In genomic region chr1:89245202-89246003, GRCm38 (mm10) we compare ENCODE assay signal across 10 mouse cellular contexts.
DNase-seq lines count a peak whose midpoint lies in the region; ATAC-seq lines count a peak whose summit lies in the region.
"Had no signal": no experiment of that assay in that cellular context is flagged by ENCODE, and none has a peak within 500 bp of the region (broad histone marks: within the 10 kb centered on the region; RNA-seq: fewer than 3 reads in every experiment).

No protein-coding gene starts in this region.

- H3K9ac ChIP-seq in embryonic facial prominence, embryonic 14.5 days (ENCODE audit: low read depth, low read length), result no peak overlapping the region
- no peak overlapping the region for H3K9ac ChIP-seq in neural tube, embryonic 14.5 days (replicated peaks; ENCODE audit: low read depth, low read length)

- H3K36me3 ChIP-seq in embryonic facial prominence, embryonic 14.5 days (ENCODE audit: control insufficient read depth, insufficient read depth, low read length), result no peaks in the 10 kb centered on the region
- no peaks in the 10 kb centered on the region for H3K36me3 ChIP-seq in limb, embryonic 10.5 days
- no peaks in the 10 kb centered on the region for H3K36me3 ChIP-seq in neural tube, embryonic 14.5 days (ENCODE audit: control insufficient read depth, insufficient read depth, low read length)

- H3K27me3 ChIP-seq in embryonic facial prominence, embryonic 14.5 days (replicated peaks; ENCODE audit: control insufficient read depth, insufficient read depth, low read length), result no peaks in the 10 kb centered on the region
- no peaks in the 10 kb centered on the region for H3K27me3 ChIP-seq in limb, embryonic 10.5 days (ENCODE audit: low read depth, poor library complexity, severe bottlenecking)
- H3K27me3 ChIP-seq in neural tube, embryonic 14.5 days (ENCODE audit: control insufficient read depth, insufficient read depth, low read length), result no peaks in the 10 kb centered on the region

- no peak overlapping the region for H3K27ac ChIP-seq in embryonic facial prominence, embryonic 14.5 days (replicated peaks; ENCODE audit: low read depth, low read length)
- H3K27ac ChIP-seq in limb, embryonic 10.5 days, result no peak overlapping the region
- peak overlapping the region; percentile 25; the same call in 1 of the 2 replicates for H3K27ac ChIP-seq in neural tube, embryonic 14.5 days (ENCODE audit: low read depth, low read length)

- WGBS in embryonic facial prominence, embryonic 14.5 days, result 23% methylated on average over 11 of the region's 11 CpGs
- WGBS in limb, embryonic 10.5 days, result 44% methylated on average over 11 of the region's 11 CpGs
- 28% methylated on average over 11 of the region's 11 CpGs for WGBS in neural tube, embryonic 14.5 days

- H3K4me3 ChIP-seq in embryonic facial prominence, embryonic 14.5 days (ENCODE audit: low read depth, low read length), result no peak overlapping the region
- H3K4me3 ChIP-seq in limb, embryonic 10.5 days, result no peak overlapping the region
- no peak overlapping the region for H3K4me3 ChIP-seq in neural tube, embryonic 14.5 days (ENCODE audit: low read depth, low read length)

- intact Hi-C loops in left cerebral cortex, postnatal 10 days (cut with DNase I), result no loop called here

- DNase-seq in adrenal gland, postnatal 14 days, result peak; percentile 19
- DNase-seq in adrenal gland, adult 18-20 months (ENCODE audit: low spot score in 2 of 2), result no peak
- peak; percentile 82 for DNase-seq in embryonic facial prominence, embryonic 14.5 days (ENCODE audit: low spot score)
- peak; percentile 44 for DNase-seq in limb, embryonic 10.5 days (ENCODE audit: low spot score)
- no peak for DNase-seq in left cerebral cortex, postnatal 10 days (ENCODE audit: extremely low spot score in 1 of 2, low spot score in 2 of 2)
- no peak for DNase-seq in frontal cortex, postnatal 25 days (ENCODE audit: low spot score in 2 of 2)
- no peak for DNase-seq in yolk sac, embryonic 10.5 days (ENCODE audit: low spot score)
- DNase-seq: B cell, adult 2 months; cerebellum, adult 9-11 months had no signal

- ATAC-seq in embryonic facial prominence, embryonic 14.5 days (ENCODE audit: low read depth), result peak; percentile 62
- ATAC-seq in neural tube, embryonic 14.5 days (ENCODE audit: low read depth), result peak; percentile 58; the same call in 1 of the 2 replicates

- peaks cover 9% of the 10 kb centered on the region; the same call in 1 of the 2 replicates for H3K9me3 ChIP-seq in embryonic facial prominence, embryonic 14.5 days (ENCODE audit: control insufficient read depth, low read length)
- H3K9me3 ChIP-seq in limb, embryonic 10.5 days (replicated peaks), result no peaks in the 10 kb centered on the region
- H3K9me3 ChIP-seq in neural tube, embryonic 14.5 days (ENCODE audit: control insufficient read depth, low read length), result no peaks in the 10 kb centered on the region; the same call in 1 of the 2 replicates

- H3K4me1 ChIP-seq in embryonic facial prominence, embryonic 14.5 days (ENCODE audit: control insufficient read depth, insufficient read depth, low read length), result peaks cover 4% of the 10 kb centered on the region; the same call in 1 of the 2 replicates
- peaks cover 9% of the 10 kb centered on the region for H3K4me1 ChIP-seq in limb, embryonic 10.5 days
- H3K4me1 ChIP-seq in neural tube, embryonic 14.5 days (ENCODE audit: control insufficient read depth, insufficient read depth, low read length), result peaks cover 9% of the 10 kb centered on the region; the same call in 1 of the 2 replicates

- H3K4me2 ChIP-seq in embryonic facial prominence, embryonic 14.5 days (ENCODE audit: low read depth, low read length), result no peak overlapping the region
- no peak overlapping the region for H3K4me2 ChIP-seq in neural tube, embryonic 14.5 days (ENCODE audit: low read depth, low read length)

Comparison
In these comparisons a context has a peak if more than half of its experiments do, and no peak if none do; other contexts are left out.
1. DNase-seq: peak in adrenal gland, postnatal 14 days (single experiment), embryonic facial prominence, embryonic 14.5 days (single experiment) and limb, embryonic 10.5 days (single experiment); none in adrenal gland, adult 18-20 months (0 of 2), left cerebral cortex, postnatal 10 days (0 of 2), frontal cortex, postnatal 25 days (0 of 2) and yolk sac, embryonic 10.5 days (single experiment).